In the genomic region with DNA sequence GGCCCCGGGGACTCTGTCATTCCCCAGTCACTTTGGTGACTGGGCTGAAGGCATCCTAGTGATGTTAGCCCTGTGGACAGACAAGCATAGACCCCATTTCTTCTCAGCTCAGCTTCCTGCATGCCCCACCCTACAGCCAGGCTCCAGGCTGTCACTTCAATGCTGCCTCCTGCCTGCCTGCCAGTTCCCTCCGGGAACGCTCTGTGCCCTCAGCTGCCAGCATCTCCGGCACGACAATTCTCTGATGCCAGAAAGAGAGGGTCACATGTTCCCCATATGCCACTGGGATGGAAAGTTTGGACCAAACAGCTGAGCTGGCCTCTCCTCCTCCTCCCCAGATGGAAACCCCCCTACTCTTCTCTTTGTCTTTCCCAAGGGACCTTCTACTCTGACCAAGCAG, we compare ENCODE assay signal across 13 mouse cellular contexts. TPM values are rescaled to one million over a fixed set of nuclear protein-coding genes. Genes with fewer than 3 reads are reported as not detected.
A peak's percentile ranks its signal among the peaks of the same experiment; 100 is the strongest.
DNase-seq lines count a peak whose midpoint lies in the region; TF ChIP-seq lines count a peak whose summit lies in the region.
"Had no signal": no experiment of that assay in that cellular context is flagged by ENCODE, and none has a peak within 500 bp of the region (broad histone marks: within the 10 kb centered on the region; RNA-seq: fewer than 3 reads in every experiment).

No protein-coding gene starts in this region.

- TF ChIP-seq POLR2A in brain, embryonic 14.5 days (IDR thresholded peaks at IDR 0.05; ENCODE audit: borderline replicate concordance, extremely low read depth, insufficient read depth, insufficient read length, poor library complexity, severe bottlenecking), result no peak

- DNase-seq in layer of hippocampus, adult 11-12 months (ENCODE audit: low spot score), result peak; percentile 59
- no peak for DNase-seq in layer of hippocampus, postnatal 25 days (ENCODE audit: extremely low spot score in 1 of 2, low spot score in 1 of 2)
- DNase-seq in brain, adult 2 months (ENCODE audit: low read depth, low spot score), result peak; percentile 56
- DNase-seq in brain, embryonic 14.5 days (ENCODE audit: low read depth), result peak; percentile 76
- peak; percentile 34 to 43 for DNase-seq in cerebellum, postnatal 36 days
- DNase-seq in gastrocnemius, postnatal 10 days, result no peak
- no peak for DNase-seq in MN1 (ENCODE audit: low spot score)
- DNase-seq in kidney, adult 8-10 months, result no peak
- DNase-seq: adrenal gland, postnatal 25 days; gastrocnemius, adult 2 months; kidney, adult 18-20 months; kidney, postnatal 36 days; thymus, postnatal 36 days had no signal

- TF ChIP-seq CTCF in brain, embryonic 14.5 days (IDR thresholded peaks at IDR 0.05; ENCODE audit: borderline replicate concordance, extremely low read depth, insufficient read depth, insufficient read length), result no peak

RNA-seq across cellular contexts. Expression of a gene that starts 49.5 kb away (rescaled TPM):
- total RNA-seq in layer of hippocampus, postnatal 25 days (2021), result 10 to 100 TPM; 37.1 to 40.1 TPM
- polyA plus RNA-seq in brain, embryonic 14.5 days (2012; rRNA removed), result 25.3 and 43.9 TPM in 2 replicates
- 10 to 100 TPM; 14.5 to 17.8 TPM for total RNA-seq in gastrocnemius, postnatal 10 days (2021)

Comparison
In these comparisons a context has a peak if more than half of its experiments do, and no peak if none do; other contexts are left out.
1. DNase-seq: peak in layer of hippocampus, adult 11-12 months (single experiment), brain, adult 2 months (single experiment), brain, embryonic 14.5 days (single experiment) and cerebellum, postnatal 36 days (2 of 2); none in layer of hippocampus, postnatal 25 days (0 of 2), gastrocnemius, postnatal 10 days (single experiment), MN1 (single experiment) and kidney, adult 8-10 months (0 of 2).